Mouse (Mus musculus) MEL (cell line): ENCODE results near the gene Rsph1. TPM values are rescaled to one million over a fixed set of nuclear protein-coding genes. Genes with fewer than 3 reads are reported as not detected.

Source experiments
- DNase-seq: peaks from one replicate; pipeline ENCODE4 v3.0.0; 2011; ENCODE audit warnings: low read depth, low spot score
- H3K27ac ChIP-seq: 2 replicates; pipeline ENCODE4 v1.5.1; 2012; ENCODE audit warnings: low read depth, mild to moderate bottlenecking, control low read depth, low read length, moderate library complexity; ENCODE audit not compliant: control insufficient read depth
- H3K27me3 ChIP-seq, 2 experiments: fragments of 150-350 bp in 1 of 2; sonication (generic) in 1 of 2; 2 replicates each; pipeline ENCODE4 v1.6.1; 2012; ENCODE audit warnings: low read length in 2 of 2, mild to moderate bottlenecking in 2 of 2, improper control_type of control experiment in 1 of 2, moderate library complexity in 1 of 2; ENCODE audit not compliant: insufficient read depth in 2 of 2, control insufficient read depth in 1 of 2
- H3K36me3 ChIP-seq, 2 experiments: 2 replicates each; pipeline ENCODE4 v1.6.1; 2012 to 2014; ENCODE audit warnings: low read length in 2 of 2, improper control_type of control experiment in 1 of 2, inconsistent platforms in 1 of 2, mild to moderate bottlenecking in 1 of 2; ENCODE audit not compliant: insufficient read depth in 2 of 2, control insufficient read depth in 1 of 2
- H3K4me1 ChIP-seq, 2 experiments: fragments of 150-350 bp in 1 of 2; sonication (generic) in 1 of 2; 2 replicates each; pipeline ENCODE4 v1.6.1; 2012; ENCODE audit warnings: low read length in 2 of 2, improper control_type of control experiment in 1 of 2, mild to moderate bottlenecking in 1 of 2; ENCODE audit not compliant: insufficient read depth in 2 of 2, control insufficient read depth in 1 of 2
- H3K4me3 ChIP-seq, 2 experiments: fragments of 150-350 bp in 1 of 2; sonication (generic) in 1 of 2; 2 replicates each; pipeline ENCODE4 v1.5.1; 2012; ENCODE audit warnings: low read depth in 2 of 2, low read length in 2 of 2, mild to moderate bottlenecking in 2 of 2, moderate library complexity in 2 of 2, control low read depth in 1 of 2, improper control_type of control experiment in 1 of 2; ENCODE audit not compliant: control insufficient read depth in 1 of 2, insufficient read depth in 1 of 2
- H3K79me2 ChIP-seq: 2 replicates; pipeline ENCODE4 v1.6.1; 2012; ENCODE audit warnings: mild to moderate bottlenecking, low read length, moderate library complexity; ENCODE audit not compliant: control insufficient read depth, poor library complexity, insufficient read depth
- H3K9ac ChIP-seq: 2 replicates; pipeline ENCODE4 v1.6.1; 2012; ENCODE audit warnings: low read depth, mild to moderate bottlenecking, control low read depth, low read length, moderate library complexity; ENCODE audit not compliant: control insufficient read depth, poor library complexity, severe bottlenecking
- H3K9me3 ChIP-seq: fragments of 150-350 bp; sonication (generic); replicated peaks from 2 replicates; pipeline ENCODE4 v1.6.1; 2012; ENCODE audit warnings: mild to moderate bottlenecking, low read length, improper control_type of control experiment, moderate library complexity; ENCODE audit not compliant: insufficient read depth
- BHLHE40 ChIP-seq: IDR thresholded peaks from 2 replicates; pipeline ENCODE4 v1.6.1; 2012; ENCODE audit warnings: low read depth, mild to moderate bottlenecking, inconsistent platforms, low read length, improper control_type of control experiment, borderline replicate concordance
- E2F4 ChIP-seq: IDR thresholded peaks from 2 replicates; pipeline ENCODE4 v1.6.1; 2011; ENCODE audit warnings: low read depth, low read length, improper control_type of control experiment, borderline replicate concordance
- ELF1 ChIP-seq: IDR thresholded peaks from 2 replicates; pipeline ENCODE4 v1.6.1; 2014; ENCODE audit warnings: low read depth, mild to moderate bottlenecking, inconsistent platforms, low read length, improper control_type of control experiment, moderate library complexity
- HCFC1 ChIP-seq: IDR thresholded peaks from 2 replicates; pipeline ENCODE4 v1.6.1; 2012; ENCODE audit warnings: low read depth, mild to moderate bottlenecking, inconsistent platforms, low read length, improper control_type of control experiment, moderate library complexity
- JUND ChIP-seq: IDR thresholded peaks from 2 replicates; pipeline ENCODE4 v1.6.1; 2011; ENCODE audit warnings: low read depth, mild to moderate bottlenecking, improper control_type of control experiment, low read length
- KAT2A ChIP-seq: conservative IDR thresholded peaks from 2 replicates; pipeline ENCODE4 v1.6.1; 2012; ENCODE audit warnings: low read depth, low read length, improper control_type of control experiment, inconsistent platforms
- MAFK ChIP-seq: IDR thresholded peaks from 2 replicates; pipeline ENCODE4 v1.6.1; 2011; ENCODE audit warnings: low read depth, mild to moderate bottlenecking, low read length, improper control_type of control experiment, borderline replicate concordance
- MAX ChIP-seq: IDR thresholded peaks from 2 replicates; pipeline ENCODE4 v1.6.1; 2011; ENCODE audit warnings: low read length, improper control_type of control experiment
- MEF2A ChIP-seq: IDR thresholded peaks from 2 replicates; pipeline ENCODE4 v1.6.1; 2014; ENCODE audit warnings: low read depth, mild to moderate bottlenecking, inconsistent platforms, low read length, improper control_type of control experiment; ENCODE audit not compliant: poor library complexity, insufficient replicate concordance, severe bottlenecking; ENCODE audit errors: extremely low read depth
- RCOR1 ChIP-seq: IDR thresholded peaks from 2 replicates; pipeline ENCODE4 v1.6.1; 2012; ENCODE audit warnings: low read depth, mild to moderate bottlenecking, inconsistent platforms, low read length, improper control_type of control experiment
- SMC3 ChIP-seq: IDR thresholded peaks from 2 replicates; pipeline ENCODE4 v1.6.1; 2011; ENCODE audit warnings: low read depth, low read length, improper control_type of control experiment
- TAL1 ChIP-seq: IDR thresholded peaks from 2 replicates; pipeline ENCODE4 v1.6.1; 2012; ENCODE audit warnings: mild to moderate bottlenecking, inconsistent platforms, low read length, moderate library complexity, mixed read lengths
- UBTF ChIP-seq: IDR thresholded peaks from 2 replicates; pipeline ENCODE4 v1.6.1; 2012; ENCODE audit warnings: low read depth, mild to moderate bottlenecking, inconsistent platforms, low read length, improper control_type of control experiment, moderate library complexity, borderline replicate concordance; ENCODE audit not compliant: insufficient read depth
- USF2 ChIP-seq, 2 experiments: IDR thresholded peaks; 2 replicates each; pipeline ENCODE4 v1.6.1; 2011 to 2012; ENCODE audit warnings: improper control_type of control experiment in 2 of 2, low read length in 2 of 2, borderline replicate concordance in 1 of 2, inconsistent platforms in 1 of 2, low read depth in 1 of 2, mild to moderate bottlenecking in 1 of 2; ENCODE audit not compliant: insufficient read depth in 1 of 2
- ZC3H11A ChIP-seq: IDR thresholded peaks from 2 replicates; pipeline ENCODE4 v1.6.1; 2012; ENCODE audit warnings: low read depth, mild to moderate bottlenecking, inconsistent platforms, low read length, improper control_type of control experiment
- ZKSCAN1 ChIP-seq: IDR thresholded peaks from 2 replicates; pipeline ENCODE4 v1.6.1; 2012; ENCODE audit warnings: low read depth, mild to moderate bottlenecking, inconsistent platforms, low read length, improper control_type of control experiment, moderate library complexity
- ZMIZ1 ChIP-seq: IDR thresholded peaks from 2 replicates; pipeline ENCODE4 v1.6.1; 2012; ENCODE audit warnings: low read depth, mild to moderate bottlenecking, inconsistent platforms, low read length, improper control_type of control experiment, moderate library complexity
- polyA plus RNA-seq, 2 experiments: library from polyadenylated mRNA; stranded (reverse) in 1 of 2; unstranded in 1 of 2; fragments of >175 nt in 1 of 2; fragments of >200 nt in 1 of 2; gene quantifications; 2 replicates each; pipeline versions ENCODE4 v1.2.1 to v1.2.4; 2012; ENCODE audit warnings: low replicate concordance in 2 of 2, low read depth in 1 of 2; ENCODE audit not compliant: insufficient read length in 2 of 2, insufficient read depth in 1 of 2, missing spikeins in 1 of 2
- total RNA-seq: library from RNA; depleted of rRNA; stranded (reverse); fragments of 300-350 nt; gene quantifications from 2 replicates; pipeline ENCODE4 v1.2.3, GENCODE M21; 2012

Rsph1 gene
- total and polyA plus RNA-seq, 3 experiments = 1.3 to 3.6 TPM; not detected in 1

GRCm38 (mm10) chr17:31276207-31276921, 819 bp downstream of the Rsph1 start:
- Histone ChIP-seq H3K36me3 (peaks cover 0 to 14% of the 10 kb centered on the region in 2 experiments; a peak in 2 of 4 replicates), H3K27me3 (no peaks in the 10 kb centered on the region), H3K27ac (no peak overlapping the region), H3K79me2 (no peaks in the 10 kb centered on the region), H3K9ac (peak overlapping the region; percentile 23), H3K4me1 (peaks cover 2 to 26% of the 10 kb centered on the region in 2 experiments; a peak in 3 of 4 replicates), H3K9me3 (no peaks in the 10 kb centered on the region), H3K4me3 (peak overlapping the region; percentile 52 to 58)
- TF ChIP-seq HCFC1 (no peak), ZMIZ1 (no peak), UBTF (no peak), ZKSCAN1 (no peak), E2F4 (no peak), MEF2A (no peak), MAFK (no peak), BHLHE40 (no peak), JUND (no peak), ZC3H11A (no peak), USF2 (IDR thresholded peaks at IDR 0.05; ENCODE audit: borderline replicate concordance in 1 of 2, insufficient read depth in 1 of 2, low read depth in 1 of 2, low read length in 2 of 2) (no peak), TAL1 (no peak), RCOR1 (no peak), SMC3 (no peak)
- DNase-seq = peak; percentile 42

GRCm38 (mm10) chr17:31275181-31275580, 2.0 kb downstream of the Rsph1 start:
- Histone ChIP-seq H3K9me3 (no peaks in the 10 kb centered on the region), H3K4me3 (no peak overlapping the region), H3K36me3 (peaks cover 0 to 9% of the 10 kb centered on the region in 2 experiments; a peak in 2 of 4 replicates), H3K79me2 (no peaks in the 10 kb centered on the region), H3K27ac (0 out of 2 replicates have a peak overlapping the region, but pooled peaks have one; percentile 9), H3K4me1 (peaks cover 2 to 29% of the 10 kb centered on the region in 2 experiments; a peak in 3 of 4 replicates), H3K27me3 (no peaks in the 10 kb centered on the region), H3K9ac (no peak overlapping the region)
- DNase-seq = no peak
- peak; percentile 33; the same call in 1 of the 2 replicates for TF ChIP-seq ELF1
- no peak for TF ChIP-seq MAX
- TF ChIP-seq ZKSCAN1 = no peak
- no peak for TF ChIP-seq ZC3H11A
- TF ChIP-seq USF2 (IDR thresholded peaks at IDR 0.05; ENCODE audit: borderline replicate concordance in 1 of 2, insufficient read depth in 1 of 2, low read depth in 1 of 2, low read length in 2 of 2) = no peak
- TF ChIP-seq KAT2A = no peak
